Mouse (Mus musculus) E14TG2a.4 (cell line): ENCODE measurements at regions not wholly inside any gene's neighbourhood (a gene's known extent, or its start where the extent isn't known, plus 50 kb on each side); places are given as distances from the start of the nearest gene placed in this dataset.

Experiments used
- H3K27me3 ChIP-seq: 2 replicates; pipeline ENCODE4 v1.6.1; 2014; ENCODE audit warnings: low read length, control low read depth; ENCODE audit not compliant: insufficient read depth
- H3K36me3 ChIP-seq: 2 replicates; pipeline ENCODE4 v1.6.1; 2014; ENCODE audit warnings: low read length, control low read depth; ENCODE audit not compliant: insufficient read depth
- H3K4me1 ChIP-seq: replicated peaks from 2 replicates; pipeline ENCODE4 v1.6.1; 2014; ENCODE audit warnings: low read depth, low read length, control low read depth
- H3K4me3 ChIP-seq: replicated peaks from 2 replicates; pipeline ENCODE4 v1.5.1; 2014; ENCODE audit warnings: mild to moderate bottlenecking, low read length
- H3K9me3 ChIP-seq: 2 replicates; pipeline ENCODE4 v1.6.1; 2014; ENCODE audit warnings: low read length, control low read depth
- CTCF ChIP-seq: conservative IDR thresholded peaks from 2 replicates; pipeline ENCODE4 v1.5.1; 2014; ENCODE audit warnings: low read length
- NANOG ChIP-seq: IDR thresholded peaks from 2 replicates; pipeline ENCODE4 v1.6.1; 2014; ENCODE audit warnings: borderline replicate concordance, low read length, mixed read lengths
- POU5F1 ChIP-seq: IDR thresholded peaks from 2 replicates; pipeline ENCODE4 v1.6.1; 2014; ENCODE audit warnings: low read length, borderline replicate concordance

GRCm38 (mm10) chr16:9208602-9209001 is 378.7 kb downstream of the 1810013L24Rik start:
- H3K36me3 ChIP-seq, result peaks cover 12% of the 10 kb centered on the region
- no peak for TF ChIP-seq CTCF
- TF ChIP-seq NANOG, result no peak
- TF ChIP-seq POU5F1, result no peak
- H3K9me3 ChIP-seq, result peaks cover 16% of the 10 kb centered on the region
- H3K27me3 ChIP-seq, result no peaks in the 10 kb centered on the region
- no peak overlapping the region for H3K4me3 ChIP-seq
- peaks cover 5% of the 10 kb centered on the region; the same call in 1 of the 2 replicates for H3K4me1 ChIP-seq

GRCm38 (mm10) chr16:9211485-9211884 is 381.6 kb downstream of the 1810013L24Rik start:
- peaks cover 26% of the 10 kb centered on the region for H3K36me3 ChIP-seq
- H3K4me1 ChIP-seq, result no peaks in the 10 kb centered on the region
- H3K9me3 ChIP-seq, result peaks cover 15% of the 10 kb centered on the region
- no peak for TF ChIP-seq CTCF
- H3K27me3 ChIP-seq, result no peaks in the 10 kb centered on the region
- H3K4me3 ChIP-seq, result no peak overlapping the region

GRCm38 (mm10) chr16:9215131-9215530 is 385.2 kb downstream of the 1810013L24Rik start:
- Histone ChIP-seq H3K9me3 (no peaks in the 10 kb centered on the region), H3K36me3 (peaks cover 14% of the 10 kb centered on the region), H3K27me3 (no peaks in the 10 kb centered on the region), H3K4me3 (no peak overlapping the region), H3K4me1 (peaks cover 21% of the 10 kb centered on the region)
- TF ChIP-seq CTCF, result no peak
- TF ChIP-seq NANOG, result no peak
- TF ChIP-seq POU5F1, result no peak

GRCm38 (mm10) chr16:9217361-9217760 is 387.5 kb downstream of the 1810013L24Rik start:
- no peaks in the 10 kb centered on the region for H3K9me3 ChIP-seq
- H3K4me3 ChIP-seq, result no peak overlapping the region
- peaks cover 19% of the 10 kb centered on the region for H3K36me3 ChIP-seq
- no peaks in the 10 kb centered on the region for H3K27me3 ChIP-seq
- no peak for TF ChIP-seq CTCF
- no peak for TF ChIP-seq NANOG
- TF ChIP-seq POU5F1, result no peak
- peaks cover 25% of the 10 kb centered on the region for H3K4me1 ChIP-seq

- peak; percentile 86 for TF ChIP-seq NANOG
- TF ChIP-seq POU5F1, result no peak
- no peak for TF ChIP-seq CTCF
- H3K36me3 ChIP-seq, result no peaks in the 10 kb centered on the region
- H3K9me3 ChIP-seq, result no peaks in the 10 kb centered on the region; the same call in 1 of the 2 replicates
- H3K4me3 ChIP-seq, result no peak overlapping the region
- H3K27me3 ChIP-seq, result no peaks in the 10 kb centered on the region
- peaks cover 28% of the 10 kb centered on the region for H3K4me1 ChIP-seq
These were observed 400.3 kb downstream of the 1810013L24Rik start for GRCm38 (mm10) chr16:9230178-9230577.

GRCm38 (mm10) chr16:9242099-9242498 is 412.2 kb downstream of the 1810013L24Rik start:
- peaks cover 24% of the 10 kb centered on the region for H3K4me1 ChIP-seq
- H3K27me3 ChIP-seq, result no peaks in the 10 kb centered on the region
- H3K36me3 ChIP-seq, result peaks cover 12% of the 10 kb centered on the region
- H3K4me3 ChIP-seq, result no peak overlapping the region
- TF ChIP-seq NANOG, result no peak
- no peak for TF ChIP-seq CTCF
- TF ChIP-seq POU5F1, result no peak
- H3K9me3 ChIP-seq, result peaks cover 24% of the 10 kb centered on the region

- no peaks in the 10 kb centered on the region; the same call in 1 of the 2 replicates for H3K36me3 ChIP-seq
- peaks cover 6% of the 10 kb centered on the region; the same call in 1 of the 2 replicates for H3K9me3 ChIP-seq
- TF ChIP-seq NANOG, result no peak
- no peak for TF ChIP-seq POU5F1
- TF ChIP-seq CTCF, result no peak
- H3K4me1 ChIP-seq, result peaks cover 41% of the 10 kb centered on the region
- H3K27me3 ChIP-seq, result no peaks in the 10 kb centered on the region
- no peak overlapping the region for H3K4me3 ChIP-seq
These were observed 417.3 kb downstream of the 1810013L24Rik start for GRCm38 (mm10) chr16:9247198-9247597.

- no peaks in the 10 kb centered on the region for H3K9me3 ChIP-seq
- peaks cover 39% of the 10 kb centered on the region for H3K4me1 ChIP-seq
- H3K36me3 ChIP-seq, result no peaks in the 10 kb centered on the region
- no peaks in the 10 kb centered on the region for H3K27me3 ChIP-seq
- H3K4me3 ChIP-seq, result no peak overlapping the region
- TF ChIP-seq NANOG (no peak), CTCF (no peak), POU5F1 (no peak)
These were observed 423.2 kb downstream of the 1810013L24Rik start for GRCm38 (mm10) chr16:9253054-9253453.

GRCm38 (mm10) chr16:9255351-9255750 is 425.5 kb downstream of the 1810013L24Rik start:
- Histone ChIP-seq H3K4me1 (peaks cover 16% of the 10 kb centered on the region), H3K36me3 (peaks cover 6% of the 10 kb centered on the region), H3K27me3 (no peaks in the 10 kb centered on the region), H3K9me3 (peaks cover 16% of the 10 kb centered on the region), H3K4me3 (no peak overlapping the region)
- TF ChIP-seq CTCF (no peak), POU5F1 (no peak), NANOG (no peak)

- TF ChIP-seq NANOG (no peak), CTCF (no peak), POU5F1 (no peak)
- Histone ChIP-seq H3K4me3 (no peak overlapping the region), H3K9me3 (peaks cover 70% of the 10 kb centered on the region), H3K27me3 (no peaks in the 10 kb centered on the region), H3K4me1 (peaks cover 12% of the 10 kb centered on the region; the same call in 1 of the 2 replicates), H3K36me3 (peaks cover 36% of the 10 kb centered on the region)
These were observed 431.1 kb downstream of the 1810013L24Rik start for GRCm38 (mm10) chr16:9260966-9261365.
